Mouse (Mus musculus) Muller cell, postnatal 12 days (primary cell): ENCODE data around the gene Sin3b.
A peak's percentile ranks its signal among the peaks of the same experiment; 100 is the strongest.
"Not testable (repeated sequence)": the region's sequence is repeated elsewhere in the genome, so short reads cannot be mapped to it uniquely, and the experiment has no call there.

ENCODE experiments used
- DNase-seq: peaks from one replicate; pipeline ENCODE4 v3.0.0-alpha.2; 2015; ENCODE audit errors: inconsistent ontology term

Sin3b gene

GRCm38 (mm10) chr8:72722769-72723650 lies at the start of gene Sin3b:
Gene Sin3b (plus strand): TSS chr8:72723285.
- DNase-seq, result peak; percentile 93

- DNase-seq, result no peak
Measured at GRCm38 (mm10) chr8:72674184-72674583, 48.9 kb upstream of the Sin3b start.

- DNase-seq, result no peak
Measured at GRCm38 (mm10) chr8:72676436-72676835, 46.6 kb upstream of the Sin3b start.

GRCm38 (mm10) chr8:72676844-72677243 lies 46.2 kb upstream of the Sin3b start:
- not testable (repeated sequence) for DNase-seq

GRCm38 (mm10) chr8:72677331-72677730 lies 45.8 kb upstream of the Sin3b start:
- no peak for DNase-seq

GRCm38 (mm10) chr8:72680133-72680532 lies 43.0 kb upstream of the Sin3b start:
- peak; percentile 31 for DNase-seq

GRCm38 (mm10) chr8:72682051-72682687 lies 40.9 kb upstream of the Sin3b start:
- DNase-seq, result no peak

- peak; percentile 53 for DNase-seq
Measured at GRCm38 (mm10) chr8:72683010-72683521, 40.0 kb upstream of the Sin3b start.

GRCm38 (mm10) chr8:72683572-72684099 lies 39.4 kb upstream of the Sin3b start:
- DNase-seq, result not testable (repeated sequence)

GRCm38 (mm10) chr8:72698349-72698926 lies 24.6 kb upstream of the Sin3b start:
- no peak for DNase-seq

- DNase-seq, result peak; percentile 11
Measured at GRCm38 (mm10) chr8:72712569-72712968, 10.5 kb upstream of the Sin3b start.

GRCm38 (mm10) chr8:72716594-72716993 lies 6.5 kb upstream of the Sin3b start:
- DNase-seq, result no peak

- peak; percentile 4 for DNase-seq
Measured at GRCm38 (mm10) chr8:72720541-72720940, 2.5 kb upstream of the Sin3b start.

GRCm38 (mm10) chr8:72723651-72724001 lies 541 bp downstream of the Sin3b start:
- DNase-seq, result peak; percentile 41

- no peak for DNase-seq
Measured at GRCm38 (mm10) chr8:72728636-72729035, 5.6 kb downstream of the Sin3b start.

GRCm38 (mm10) chr8:72735001-72735400 lies 11.9 kb downstream of the Sin3b start:
- DNase-seq, result no peak

GRCm38 (mm10) chr8:72736868-72737267 lies 13.8 kb downstream of the Sin3b start:
- DNase-seq, result no peak

- DNase-seq, result peak; percentile 20
Measured at GRCm38 (mm10) chr8:72746061-72746460, 23.0 kb downstream of the Sin3b start.

- no peak for DNase-seq
Measured at GRCm38 (mm10) chr8:72749846-72750245, 26.8 kb downstream of the Sin3b start.

GRCm38 (mm10) chr8:72750266-72750665 lies 27.2 kb downstream of the Sin3b start:
- no peak for DNase-seq

GRCm38 (mm10) chr8:72751126-72751525 lies 28.0 kb downstream of the Sin3b start:
- DNase-seq, result no peak

- no peak for DNase-seq
Measured at GRCm38 (mm10) chr8:72752289-72752688, 29.2 kb downstream of the Sin3b start.
